Mouse (Mus musculus) embryonic facial prominence, embryonic 12.5 days (tissue): Measurements from ENCODE around the gene Gpr176. TPM values are rescaled to one million over a fixed set of nuclear protein-coding genes. Genes with fewer than 3 reads are reported as not detected.

Source experiments
- ATAC-seq: fragments of 200-750 bp; cut with Nextera tagmentation; 2 replicates; pipeline ENCODE4 v1.8.0; 2017; ENCODE audit not compliant: insufficient number of reproducible peaks, insufficient read depth, low FRiP score, low TSS enrichment
- H3K27ac ChIP-seq: fragments of 300-500 bp; sonication (generic); 2 replicates; pipeline ENCODE4 v1.5.1; 2016; ENCODE audit warnings: mild to moderate bottlenecking
- H3K27me3 ChIP-seq: fragments of 300-500 bp; sonication (generic); 2 replicates; pipeline ENCODE4 v1.6.1; 2016; ENCODE audit warnings: mild to moderate bottlenecking, moderate library complexity
- H3K36me3 ChIP-seq: fragments of 300-500 bp; sonication (generic); 2 replicates; pipeline ENCODE4 v1.6.1; 2016; ENCODE audit warnings: mild to moderate bottlenecking
- H3K4me1 ChIP-seq: fragments of 300-500 bp; sonication (generic); 2 replicates; pipeline ENCODE4 v1.6.1; 2016
- H3K4me2 ChIP-seq: fragments of 300-500 bp; sonication (generic); replicated peaks from 2 replicates; pipeline ENCODE4 v1.6.1; 2016; ENCODE audit warnings: mild to moderate bottlenecking, moderate library complexity
- H3K4me3 ChIP-seq: fragments of 300-500 bp; sonication (generic); 2 replicates; pipeline ENCODE4 v1.5.1; 2016; ENCODE audit warnings: mild to moderate bottlenecking
- H3K9ac ChIP-seq: fragments of 300-500 bp; sonication (generic); 2 replicates; pipeline ENCODE4 v1.6.1; 2016; ENCODE audit warnings: mild to moderate bottlenecking, moderate library complexity
- H3K9me3 ChIP-seq: fragments of 300-500 bp; sonication (generic); 2 replicates; pipeline ENCODE4 v1.6.1; 2016; ENCODE audit warnings: mild to moderate bottlenecking, moderate library complexity
- WGBS: fragments of 180-500 bp; shearing (Covaris S2); methylation state at CpG from one replicate; pipeline ENCODE4 v1.1.7; 2016; 5-methylcytosine and 5-hydroxymethylcytosine counted together
- polyA plus RNA-seq: library from polyadenylated mRNA; unstranded; fragments of >200 nt; fragmentation: Nextera tagmentation; extraction: Ambion mirVana; gene quantifications from 2 replicates; pipeline ENCODE4 v1.2.1, GENCODE M21; 2016

Gene Gpr176
- 0.41 and 0.71 TPM in 2 replicates for polyA plus RNA-seq

GRCm38 (mm10) chr2:118372901-118373571 is at the start of gene Gpr176:
Gpr176 (minus strand) TSS chr2:118373419.
- H3K27me3 ChIP-seq: peaks cover 35% of the 10 kb centered on the region
- peaks cover 9% of the 10 kb centered on the region; the same call in 1 of the 2 replicates for H3K4me1 ChIP-seq
- H3K4me3 ChIP-seq: peak within 1 kb of the TSS; percentile 49
- ATAC-seq: peak; percentile 74
- peak within 1 kb of the TSS; percentile 56 for H3K9ac ChIP-seq
- no peaks in the 10 kb centered on the region for H3K36me3 ChIP-seq
- WGBS: under 1% methylated on average over 52 of the region's 59 CpGs
- H3K4me2 ChIP-seq: peak within 1 kb of the TSS; percentile 94
- no peaks in the 10 kb centered on the region for H3K9me3 ChIP-seq
- H3K27ac ChIP-seq: no peak within 1 kb of the TSS

- 75% methylated on average over 8 of the region's 8 CpGs for WGBS
- Histone ChIP-seq H3K4me3 (no peak overlapping the region), H3K9ac (no peak overlapping the region), H3K9me3 (no peaks in the 10 kb centered on the region), H3K4me2 (no peak overlapping the region), H3K4me1 (no peaks in the 10 kb centered on the region), H3K36me3 (peaks cover 47% of the 10 kb centered on the region), H3K27ac (no peak overlapping the region), H3K27me3 (no peaks in the 10 kb centered on the region)
- no peak for ATAC-seq
These were observed 49.2 kb upstream of the Gpr176 start for GRCm38 (mm10) chr2:118422385-118422784.

GRCm38 (mm10) chr2:118421951-118422350 is 48.7 kb upstream of the Gpr176 start:
- Histone ChIP-seq H3K4me3 (no peak overlapping the region), H3K27me3 (no peaks in the 10 kb centered on the region), H3K36me3 (peaks cover 47% of the 10 kb centered on the region), H3K4me1 (no peaks in the 10 kb centered on the region), H3K9me3 (no peaks in the 10 kb centered on the region), H3K27ac (no peak overlapping the region), H3K4me2 (no peak overlapping the region), H3K9ac (no peak overlapping the region)
- ATAC-seq: no peak
- 87% methylated on average over 15 of the region's 15 CpGs for whole genome bisulfite sequencing

GRCm38 (mm10) chr2:118418076-118418475 is 44.9 kb upstream of the Gpr176 start:
- no peak overlapping the region for H3K27ac ChIP-seq
- H3K36me3 ChIP-seq: peaks cover 62% of the 10 kb centered on the region
- WGBS: 84% methylated on average over 4 of the region's 4 CpGs
- no peak overlapping the region for H3K4me2 ChIP-seq
- H3K4me3 ChIP-seq: no peak overlapping the region
- no peaks in the 10 kb centered on the region for H3K4me1 ChIP-seq
- H3K9me3 ChIP-seq: no peaks in the 10 kb centered on the region
- ATAC-seq: no peak
- no peaks in the 10 kb centered on the region for H3K27me3 ChIP-seq
- H3K9ac ChIP-seq: no peak overlapping the region

GRCm38 (mm10) chr2:118415601-118416355 is 42.6 kb upstream of the Gpr176 start:
- no peak overlapping the region for H3K27ac ChIP-seq

GRCm38 (mm10) chr2:118412821-118413220 is 39.6 kb upstream of the Gpr176 start:
- H3K36me3 ChIP-seq: peaks cover 52% of the 10 kb centered on the region
- ATAC-seq: no peak
- H3K9ac ChIP-seq: no peak overlapping the region
- H3K4me3 ChIP-seq: no peak overlapping the region
- H3K27me3 ChIP-seq: no peaks in the 10 kb centered on the region
- no peak overlapping the region for H3K27ac ChIP-seq
- H3K9me3 ChIP-seq: no peaks in the 10 kb centered on the region
- no peak overlapping the region for H3K4me2 ChIP-seq
- H3K4me1 ChIP-seq: no peaks in the 10 kb centered on the region
- WGBS: 95% methylated on average over 11 of the region's 11 CpGs

More at GRCm38 (mm10) chr2:118415601-118416355, 42.6 kb upstream of the Gpr176 start:
- H3K9me3 ChIP-seq: no peaks in the 10 kb centered on the region
- no peaks in the 10 kb centered on the region for H3K4me1 ChIP-seq
- no peak overlapping the region for H3K9ac ChIP-seq
- ATAC-seq: no peak
- no peak overlapping the region for H3K4me3 ChIP-seq
- 93% methylated on average over 6 of the region's 6 CpGs for WGBS
- peaks cover 64% of the 10 kb centered on the region for H3K36me3 ChIP-seq
- no peaks in the 10 kb centered on the region for H3K27me3 ChIP-seq
- no peak overlapping the region for H3K4me2 ChIP-seq

- ATAC-seq: no peak
- Histone ChIP-seq H3K27me3 (no peaks in the 10 kb centered on the region), H3K27ac (no peak overlapping the region), H3K36me3 (peaks cover 26% of the 10 kb centered on the region), H3K4me2 (no peak overlapping the region), H3K4me1 (no peaks in the 10 kb centered on the region), H3K9ac (no peak overlapping the region), H3K4me3 (no peak overlapping the region), H3K9me3 (no peaks in the 10 kb centered on the region)
- 78% methylated on average over 4 of the region's 4 CpGs for WGBS
These were observed 35.2 kb upstream of the Gpr176 start for GRCm38 (mm10) chr2:118408336-118408895.

- WGBS: 79% methylated on average over 2 of the region's 2 CpGs
- Histone ChIP-seq H3K9ac (no peak overlapping the region), H3K4me1 (no peaks in the 10 kb centered on the region), H3K36me3 (peaks cover 11% of the 10 kb centered on the region), H3K27ac (no peak overlapping the region), H3K4me2 (no peak overlapping the region), H3K27me3 (no peaks in the 10 kb centered on the region), H3K9me3 (no peaks in the 10 kb centered on the region), H3K4me3 (no peak overlapping the region)
- ATAC-seq: no peak
These were observed 33.6 kb upstream of the Gpr176 start for GRCm38 (mm10) chr2:118406811-118407210.

GRCm38 (mm10) chr2:118405568-118405967 is 32.3 kb upstream of the Gpr176 start:
- H3K9me3 ChIP-seq: no peaks in the 10 kb centered on the region
- 88% methylated on average over 4 of the region's 4 CpGs for WGBS
- no peaks in the 10 kb centered on the region for H3K4me1 ChIP-seq
- H3K27me3 ChIP-seq: no peaks in the 10 kb centered on the region
- no peak overlapping the region for H3K4me2 ChIP-seq
- no peak overlapping the region for H3K9ac ChIP-seq
- no peak overlapping the region for H3K4me3 ChIP-seq
- 0 out of 2 replicates have a peak, but pooled peaks cover 14% of the 10 kb centered on the region for H3K36me3 ChIP-seq
- H3K27ac ChIP-seq: no peak overlapping the region
- ATAC-seq: no peak

- no peak overlapping the region for H3K4me3 ChIP-seq
- H3K36me3 ChIP-seq: 0 out of 2 replicates have a peak, but pooled peaks cover 14% of the 10 kb centered on the region
- H3K27me3 ChIP-seq: no peaks in the 10 kb centered on the region
- no peaks in the 10 kb centered on the region for H3K9me3 ChIP-seq
- 88% methylated on average over 5 of the region's 5 CpGs for WGBS
- no peaks in the 10 kb centered on the region for H3K4me1 ChIP-seq
- ATAC-seq: no peak
- no peak overlapping the region for H3K4me2 ChIP-seq
- H3K9ac ChIP-seq: no peak overlapping the region
- no peak overlapping the region for H3K27ac ChIP-seq
These were observed 31.1 kb upstream of the Gpr176 start for GRCm38 (mm10) chr2:118404336-118404735.

- WGBS: 74% methylated on average over 5 of the region's 5 CpGs
These were observed 28.9 kb upstream of the Gpr176 start for GRCm38 (mm10) chr2:118401834-118402727.

More at GRCm38 (mm10) chr2:118401834-118402727, 28.9 kb upstream of the Gpr176 start:
- H3K27me3 ChIP-seq: no peaks in the 10 kb centered on the region
- H3K9me3 ChIP-seq: no peaks in the 10 kb centered on the region
- 0 out of 2 replicates have a peak, but pooled peaks cover 6% of the 10 kb centered on the region for H3K36me3 ChIP-seq
- no peak overlapping the region for H3K27ac ChIP-seq
- ATAC-seq: no peak
- no peaks in the 10 kb centered on the region for H3K4me1 ChIP-seq
- no peak overlapping the region for H3K4me3 ChIP-seq
- H3K4me2 ChIP-seq: no peak overlapping the region
- no peak overlapping the region for H3K9ac ChIP-seq
